In genomic region chr8:9793351-9793750, GRCm38 (mm10) we compare ENCODE assay signal across 17 mouse cellular contexts. TPM values are rescaled to one million over a fixed set of nuclear protein-coding genes. Genes with fewer than 3 reads are reported as not detected.
"Had no signal": no experiment of that assay in that cellular context is flagged by ENCODE, and none has a peak within 500 bp of the region (broad histone marks: within the 10 kb centered on the region; RNA-seq: fewer than 3 reads in every experiment).

No protein-coding gene starts in this region.

- ATAC-seq: lung, postnatal 0 days; midbrain, embryonic 16.5 days had no signal

- H3K27ac ChIP-seq: limb, embryonic 12.5 days; liver, embryonic 15.5 days; stomach, embryonic 15.5 days had no signal

- H3K9ac ChIP-seq: limb, embryonic 12.5 days; liver, embryonic 15.5 days; stomach, embryonic 15.5 days had no signal

- DNase-seq: kidney, adult 18-20 months; kidney, postnatal 10 days; layer of hippocampus, postnatal 36 days; lung, adult 2 months; lung, postnatal 36 days; right cerebral cortex, postnatal 14 days; thymus, adult 18-20 months; thymus, postnatal 25 days had no signal

- H3K27me3 ChIP-seq: limb, embryonic 12.5 days; liver, embryonic 15.5 days; stomach, embryonic 15.5 days had no signal

- H3K4me2 ChIP-seq: limb, embryonic 12.5 days; liver, embryonic 15.5 days; midbrain, embryonic 11.5 days; stomach, embryonic 15.5 days had no signal

- H3K36me3 ChIP-seq: limb, embryonic 12.5 days; liver, embryonic 15.5 days; stomach, embryonic 15.5 days had no signal

- H3K4me1 ChIP-seq: limb, embryonic 12.5 days; liver, embryonic 15.5 days; stomach, embryonic 15.5 days had no signal

- H3K9me3 ChIP-seq: limb, embryonic 12.5 days; liver, embryonic 15.5 days; stomach, embryonic 15.5 days had no signal

- H3K4me3 ChIP-seq: limb, embryonic 12.5 days; liver, embryonic 15.5 days; stomach, embryonic 15.5 days had no signal

RNA-seq across cellular contexts. Expression of gene Fam155a, which starts 22.4 kb away (rescaled TPM):
- total RNA-seq: megakaryocyte, adult 5-6 weeks had no signal
- polyA plus RNA-seq: liver, adult 2 months; spleen, adult 2 months had no signal
